Mouse (Mus musculus) lung, embryonic 16.5 days (tissue): ENCODE measurements around the gene Hnrnpul1. TPM values are rescaled to one million over a fixed set of nuclear protein-coding genes. Genes with fewer than 3 reads are reported as not detected.

ENCODE experiments used
- ATAC-seq: fragments of 200-750 bp; cut with Nextera tagmentation; 2 replicates; pipeline ENCODE4 v1.8.0; 2017; ENCODE audit warnings: low read depth, mild to moderate bottlenecking, moderate library complexity
- H3K27ac ChIP-seq: fragments of 300-500 bp; sonication (generic); 2 replicates; pipeline ENCODE4 v1.5.1; 2014; ENCODE audit warnings: mild to moderate bottlenecking, control low read depth, low read length
- H3K27me3 ChIP-seq: fragments of 300-500 bp; sonication (generic); 2 replicates; pipeline ENCODE4 v1.6.1; 2014; ENCODE audit warnings: low read depth, low read length, mixed read lengths; ENCODE audit not compliant: control insufficient read depth, insufficient read depth
- H3K36me3 ChIP-seq: fragments of 300-500 bp; sonication (generic); 2 replicates; pipeline ENCODE4 v1.6.1; 2014; ENCODE audit warnings: low read length; ENCODE audit not compliant: control insufficient read depth, insufficient read depth
- H3K4me1 ChIP-seq: fragments of 300-500 bp; sonication (generic); replicated peaks from 2 replicates; pipeline ENCODE4 v1.6.1; 2014; ENCODE audit warnings: low read length, mixed read lengths; ENCODE audit not compliant: control insufficient read depth, insufficient read depth
- H3K4me2 ChIP-seq: fragments of 300-500 bp; sonication (generic); 2 replicates; pipeline ENCODE4 v1.6.1; 2014; ENCODE audit warnings: low read depth, low read length, control low read depth
- H3K4me3 ChIP-seq: fragments of 300-500 bp; sonication (generic); 2 replicates; pipeline ENCODE4 v1.5.1; 2014; ENCODE audit warnings: mild to moderate bottlenecking, low read length, control low read depth
- H3K9ac ChIP-seq: fragments of 300-500 bp; sonication (generic); 2 replicates; pipeline ENCODE4 v1.6.1; 2014; ENCODE audit warnings: low read length, control low read depth
- H3K9me3 ChIP-seq: fragments of 300-500 bp; sonication (generic); 2 replicates; pipeline ENCODE4 v1.6.1; 2016; ENCODE audit warnings: low read length; ENCODE audit not compliant: control insufficient read depth
- WGBS: fragments of 180-500 bp; shearing (Covaris S2); extraction: QIAGEN DNeasy Blood & Tissue Kit; methylation state at CpG from one replicate; pipeline ENCODE4 v1.1.7; 2014; 5-methylcytosine and 5-hydroxymethylcytosine counted together
- polyA plus RNA-seq: library from polyadenylated mRNA; unstranded; fragments of >200 nt; fragmentation: Nextera tagmentation; extraction: Ambion mirVana; gene quantifications from 2 replicates; pipeline ENCODE4 v1.2.1, GENCODE M21; 2015

Hnrnpul1 gene
- polyA plus RNA-seq, 1 experiment from 2014 or later, result 55.8 TPM

DNA sequence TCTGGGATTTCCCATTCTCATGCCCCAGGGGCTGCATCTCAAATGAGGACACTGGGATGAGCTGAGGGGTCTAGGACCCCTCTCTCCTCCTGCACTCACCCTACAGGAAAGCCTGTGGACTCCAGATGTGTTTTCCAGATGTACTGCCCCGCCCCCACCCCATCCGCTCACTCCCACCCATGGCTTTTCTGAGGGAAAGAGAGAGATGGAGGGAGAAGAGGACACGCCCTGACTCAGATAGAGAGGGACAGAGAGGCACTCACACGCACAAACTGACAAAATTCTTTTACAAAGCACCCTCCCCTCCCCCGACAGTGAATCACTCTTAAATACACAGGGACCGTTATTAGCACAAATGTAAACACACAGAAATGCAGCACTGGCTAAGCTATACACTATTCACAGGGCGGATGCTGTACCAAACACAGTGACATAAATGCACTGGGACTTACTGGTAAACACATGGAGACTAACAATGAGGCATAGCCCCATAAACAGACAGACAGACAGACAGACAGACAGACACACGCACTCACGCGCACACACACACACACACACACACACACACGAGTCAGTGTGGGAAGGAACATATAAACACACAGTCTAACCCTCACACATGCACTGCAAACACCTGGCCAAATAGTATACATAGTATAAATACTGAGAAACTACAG lies 27.5 kb upstream of the Hnrnpul1 start:
- ATAC-seq, result peak; percentile 81
- Histone ChIP-seq H3K9ac (peak overlapping the region; percentile 65), H3K27ac (peak overlapping the region; percentile 87), H3K4me2 (peak overlapping the region; percentile 83), H3K27me3 (no peaks in the 10 kb centered on the region), H3K36me3 (peaks cover 3% of the 10 kb centered on the region; the same call in 1 of the 2 replicates), H3K4me1 (peaks cover 16% of the 10 kb centered on the region), H3K4me3 (peak overlapping the region; percentile 40), H3K9me3 (no peaks in the 10 kb centered on the region)
- 17% methylated on average over 11 of the region's 11 CpGs for WGBS

DNA sequence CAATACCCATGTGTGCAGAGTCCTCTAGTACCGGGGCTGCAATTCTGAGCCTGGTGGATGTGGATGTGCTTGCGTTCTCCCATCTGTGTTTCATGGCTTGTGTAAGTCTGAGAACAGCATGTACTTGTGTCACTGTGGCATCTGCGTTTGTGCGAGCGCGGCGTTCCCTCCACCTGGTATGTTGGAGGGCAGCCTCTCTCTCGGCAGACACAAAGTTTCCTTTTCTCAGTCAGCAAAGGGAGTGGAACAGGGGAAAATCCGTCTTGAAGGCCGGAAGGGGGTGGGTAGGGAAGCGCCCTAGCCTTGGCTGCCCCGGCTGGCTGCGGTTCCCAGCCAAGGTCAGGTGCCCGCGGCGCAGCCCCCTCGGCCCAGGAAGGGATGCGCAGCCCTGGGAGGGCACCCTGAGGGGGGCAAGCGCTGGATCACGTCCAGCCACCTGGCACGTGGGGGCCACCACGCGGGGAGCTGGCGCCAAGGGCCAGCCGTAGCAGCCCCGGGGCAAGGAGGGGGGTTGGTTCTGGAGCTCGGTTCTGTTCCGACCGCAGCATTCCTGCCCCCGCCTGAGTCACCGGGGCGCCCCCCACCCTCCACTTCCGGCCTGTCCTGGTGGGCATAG lies 26.9 kb upstream of the Hnrnpul1 start:
- WGBS, result 11% methylated on average over 26 of the region's 33 CpGs
- peak; percentile 44 for ATAC-seq
- H3K9ac ChIP-seq, result peak overlapping the region; percentile 65

DNA sequence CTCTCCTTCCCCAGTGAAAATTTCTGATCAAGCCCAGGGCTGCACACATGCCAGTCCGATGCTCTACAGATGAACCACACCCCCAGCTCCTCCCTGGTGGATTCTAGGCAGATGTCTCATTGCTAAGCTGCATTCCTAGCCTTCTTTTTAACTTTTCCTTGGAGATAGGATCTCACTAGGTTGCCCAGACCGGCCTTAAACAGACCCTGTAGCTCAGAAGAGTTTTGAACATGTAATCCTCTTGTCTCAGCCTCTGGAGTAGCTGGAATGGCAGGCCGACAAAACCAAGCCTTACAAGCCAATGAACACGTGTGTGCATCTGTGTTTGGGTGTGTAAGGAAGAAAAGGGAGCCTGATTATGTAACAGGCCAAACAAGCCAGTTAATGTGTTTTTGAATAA lies 26.2 kb upstream of the Hnrnpul1 start:
- H3K27ac ChIP-seq, result peak overlapping the region; percentile 87
- H3K9me3 ChIP-seq, result no peaks in the 10 kb centered on the region
- no peak overlapping the region for H3K4me3 ChIP-seq
- H3K27me3 ChIP-seq, result no peaks in the 10 kb centered on the region
- no peak for ATAC-seq
- peaks cover 16% of the 10 kb centered on the region for H3K4me1 ChIP-seq
- H3K36me3 ChIP-seq, result peaks cover 3% of the 10 kb centered on the region; the same call in 1 of the 2 replicates
- no peak overlapping the region for H3K4me2 ChIP-seq
- H3K9ac ChIP-seq, result no peak overlapping the region
- 49% methylated on average over 4 of the region's 4 CpGs for WGBS

More for the DNA sequence above, 26.9 kb upstream of the Hnrnpul1 start:
- Histone ChIP-seq H3K4me2 (peak overlapping the region; percentile 83), H3K4me1 (peaks cover 16% of the 10 kb centered on the region), H3K36me3 (peaks cover 3% of the 10 kb centered on the region; the same call in 1 of the 2 replicates), H3K9me3 (no peaks in the 10 kb centered on the region), H3K27me3 (no peaks in the 10 kb centered on the region), H3K27ac (peak overlapping the region; percentile 87), H3K4me3 (peak overlapping the region; percentile 40)

DNA sequence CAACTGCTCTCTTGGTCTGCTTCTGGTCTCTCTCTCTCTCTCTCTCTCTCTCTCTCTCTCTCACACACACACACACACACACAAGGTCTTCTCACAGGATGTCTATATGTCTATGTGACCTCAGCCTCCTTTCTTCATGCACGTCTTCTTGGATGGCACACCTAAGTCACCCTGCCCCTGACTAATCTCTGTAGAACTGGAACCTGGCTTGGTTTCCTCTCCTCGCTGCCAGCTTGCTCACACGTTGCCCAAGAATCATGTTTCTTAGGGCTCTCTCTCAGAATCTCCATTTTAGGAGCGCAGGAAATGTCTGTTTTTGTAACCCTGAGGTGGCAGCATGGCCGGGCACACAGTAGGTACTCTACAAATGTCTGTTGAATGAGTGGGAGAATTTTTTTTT lies 25.5 kb upstream of the Hnrnpul1 start:
- no peak overlapping the region for H3K4me2 ChIP-seq
- WGBS, result 86% methylated on average over 5 of the region's 5 CpGs
- no peaks in the 10 kb centered on the region for H3K9me3 ChIP-seq
- H3K36me3 ChIP-seq, result peaks cover 3% of the 10 kb centered on the region; the same call in 1 of the 2 replicates
- ATAC-seq, result no peak
- H3K9ac ChIP-seq, result no peak overlapping the region
- no peak overlapping the region for H3K4me3 ChIP-seq
- H3K27me3 ChIP-seq, result no peaks in the 10 kb centered on the region
- no peak overlapping the region for H3K27ac ChIP-seq
- H3K4me1 ChIP-seq, result peaks cover 16% of the 10 kb centered on the region

DNA sequence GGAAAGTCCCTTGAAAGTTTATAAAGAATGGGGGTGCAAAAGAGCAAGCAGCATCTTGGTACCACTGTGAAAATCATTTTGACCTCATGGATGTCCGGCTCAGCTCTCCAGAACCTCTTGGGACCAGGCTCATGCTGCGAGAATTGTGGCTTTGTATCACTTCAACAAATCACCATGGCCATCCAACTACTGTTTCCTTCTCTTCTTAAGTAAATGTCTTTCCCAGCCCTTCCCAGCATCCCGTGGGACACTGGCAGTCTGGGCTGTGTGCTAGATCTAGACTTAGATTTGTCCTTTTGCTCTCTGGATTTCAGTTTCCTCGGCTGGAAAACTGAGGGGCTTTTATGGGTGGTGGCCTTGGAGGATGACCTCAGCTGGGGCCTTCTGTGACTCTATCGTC lies 13.7 kb upstream of the Hnrnpul1 start:
- ATAC-seq, result no peak
- Histone ChIP-seq H3K4me3 (no peak overlapping the region), H3K27me3 (no peaks in the 10 kb centered on the region), H3K4me1 (no peaks in the 10 kb centered on the region), H3K9ac (no peak overlapping the region), H3K4me2 (no peak overlapping the region), H3K27ac (no peak overlapping the region), H3K9me3 (no peaks in the 10 kb centered on the region), H3K36me3 (peaks cover 10% of the 10 kb centered on the region)
- WGBS, result 90% methylated on average over 5 of the region's 5 CpGs

DNA sequence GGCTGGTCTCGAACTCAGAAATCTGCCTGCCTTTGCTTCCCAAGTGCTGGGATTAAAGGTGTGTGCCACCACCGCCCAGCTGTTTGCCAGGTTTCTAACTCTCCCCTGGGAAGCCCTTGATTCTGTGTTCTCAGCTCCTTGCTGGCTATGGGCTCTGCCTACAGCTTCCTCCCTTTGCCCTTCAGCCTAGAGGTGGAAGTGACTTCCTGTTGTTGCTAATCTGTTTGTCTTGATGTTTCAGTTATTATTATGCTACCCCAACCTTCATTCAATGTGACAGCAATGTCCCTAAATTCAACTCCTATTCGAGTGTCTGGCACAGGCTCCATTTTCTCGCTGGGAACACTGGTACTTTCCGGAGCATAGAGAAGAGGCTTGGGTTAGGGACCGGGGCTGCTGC lies 11.6 kb upstream of the Hnrnpul1 start:
- 76% methylated on average over 6 of the region's 6 CpGs for WGBS
- no peak overlapping the region for H3K4me2 ChIP-seq
- no peak overlapping the region for H3K4me3 ChIP-seq
- no peaks in the 10 kb centered on the region for H3K9me3 ChIP-seq
- no peaks in the 10 kb centered on the region for H3K4me1 ChIP-seq
- no peak overlapping the region for H3K27ac ChIP-seq
- H3K27me3 ChIP-seq, result no peaks in the 10 kb centered on the region
- peaks cover 10% of the 10 kb centered on the region for H3K36me3 ChIP-seq
- no peak overlapping the region for H3K9ac ChIP-seq
- no peak for ATAC-seq

DNA sequence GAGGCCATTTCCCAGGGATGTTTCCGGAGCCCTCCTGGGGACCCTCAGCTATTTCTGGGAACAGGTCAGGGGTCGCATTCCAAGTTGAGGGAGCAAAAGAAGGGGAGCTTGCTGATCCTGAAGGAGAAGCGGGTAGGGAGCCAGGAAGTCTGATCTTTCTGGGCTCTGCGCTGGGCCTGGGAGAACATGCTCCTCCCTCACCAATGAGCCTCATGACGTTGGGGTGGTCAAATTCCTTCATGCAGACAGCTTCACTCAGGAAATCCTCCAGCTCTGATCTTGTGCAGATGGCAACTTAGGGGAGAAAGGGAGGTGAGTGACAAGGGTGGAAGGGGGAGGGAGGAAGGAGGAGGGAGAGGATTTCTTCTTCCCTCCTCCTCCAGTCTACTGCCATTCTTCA lies 9.7 kb upstream of the Hnrnpul1 start:
- H3K36me3 ChIP-seq, result peaks cover 10% of the 10 kb centered on the region
- no peaks in the 10 kb centered on the region for H3K4me1 ChIP-seq
- H3K4me3 ChIP-seq, result no peak overlapping the region
- 39% methylated on average over 5 of the region's 5 CpGs for WGBS
- no peak for ATAC-seq
- H3K9me3 ChIP-seq, result no peaks in the 10 kb centered on the region
- no peak overlapping the region for H3K4me2 ChIP-seq
- H3K27ac ChIP-seq, result peak overlapping the region; percentile 14; the same call in 1 of the 2 replicates
- H3K9ac ChIP-seq, result no peak overlapping the region
- no peaks in the 10 kb centered on the region for H3K27me3 ChIP-seq

DNA sequence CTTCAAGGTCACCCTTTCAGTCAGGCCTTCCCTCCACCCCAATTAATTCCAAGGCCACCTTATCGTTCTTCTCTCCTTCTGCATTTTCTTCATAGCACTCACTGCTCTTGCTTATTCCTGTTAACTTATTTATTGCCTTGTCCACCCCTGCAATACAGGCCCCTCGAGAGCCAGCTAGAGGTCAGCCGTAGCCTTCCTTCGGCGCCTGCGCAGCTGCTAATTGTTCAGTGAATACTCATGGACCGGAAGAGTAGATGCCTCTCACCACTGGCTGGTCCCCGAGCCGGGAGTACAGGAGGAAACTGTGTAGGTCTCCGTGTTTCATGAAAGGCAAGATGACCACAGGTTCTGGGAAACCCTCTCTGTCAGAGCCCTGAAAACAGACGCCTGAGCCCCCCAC lies 9.1 kb upstream of the Hnrnpul1 start:
- no peaks in the 10 kb centered on the region for H3K4me1 ChIP-seq
- ATAC-seq, result no peak
- peak overlapping the region; percentile 14; the same call in 1 of the 2 replicates for H3K27ac ChIP-seq
- peaks cover 10% of the 10 kb centered on the region for H3K36me3 ChIP-seq
- WGBS, result 53% methylated on average over 11 of the region's 11 CpGs
- no peak overlapping the region for H3K4me2 ChIP-seq
- H3K9me3 ChIP-seq, result no peaks in the 10 kb centered on the region
- no peak overlapping the region for H3K9ac ChIP-seq
- H3K27me3 ChIP-seq, result no peaks in the 10 kb centered on the region
- H3K4me3 ChIP-seq, result no peak overlapping the region

DNA sequence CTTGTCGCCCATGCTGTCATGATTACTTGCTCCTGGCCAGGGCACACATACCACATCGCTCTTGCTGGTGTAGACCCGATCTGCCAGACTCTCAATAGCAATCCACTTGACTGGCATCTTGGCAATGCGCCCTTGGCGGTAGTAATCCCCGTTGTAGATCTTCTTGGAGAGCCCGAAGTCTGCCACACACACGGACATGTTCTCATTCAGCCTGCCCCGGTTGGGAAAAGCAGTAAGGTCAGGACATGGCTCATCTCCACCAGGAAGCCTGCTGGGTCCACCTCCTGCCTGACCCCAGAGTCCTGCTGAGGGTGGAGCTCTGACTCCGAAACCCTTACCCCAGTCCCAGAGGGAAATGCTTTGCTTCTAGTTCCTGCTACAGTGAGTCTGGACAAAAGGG lies 6.8 kb upstream of the Hnrnpul1 start:
- Histone ChIP-seq H3K27me3 (no peaks in the 10 kb centered on the region), H3K4me2 (no peak overlapping the region), H3K9me3 (no peaks in the 10 kb centered on the region), H3K27ac (no peak overlapping the region), H3K4me3 (no peak overlapping the region), H3K9ac (no peak overlapping the region), H3K4me1 (no peaks in the 10 kb centered on the region), H3K36me3 (peaks cover 2% of the 10 kb centered on the region)
- WGBS, result 64% methylated on average over 10 of the region's 10 CpGs
- no peak for ATAC-seq
